Mouse (Mus musculus): Measurements from ENCODE around the gene Wdr27.

DNA sequence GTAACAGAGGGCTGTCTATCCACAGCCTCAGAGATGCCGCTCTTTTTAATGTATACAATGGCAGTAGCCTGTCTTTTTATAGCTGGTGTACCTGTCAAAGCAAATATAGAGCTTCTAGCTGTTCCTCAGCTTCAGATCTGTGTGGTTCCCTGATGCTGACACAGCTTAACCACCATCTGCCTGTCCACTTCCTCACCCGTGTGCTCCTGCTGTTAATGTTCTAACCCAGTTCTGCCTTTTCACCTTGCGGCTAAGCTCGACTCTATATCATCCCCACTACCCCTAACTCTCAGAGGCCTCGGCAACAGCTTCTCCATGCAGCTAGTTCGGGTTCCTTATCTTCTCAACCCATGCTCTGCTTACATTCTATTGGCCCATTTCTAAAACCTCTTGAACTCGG lies 12.3 kb downstream of the Wdr27 start:
- TF ChIP-seq ZC3H11A (IDR thresholded peaks at IDR 0.05; ENCODE audit: borderline replicate concordance, low read depth, low read length) (no peak), HCFC1 (IDR thresholded peaks at IDR 0.05; ENCODE audit: borderline replicate concordance, insufficient read depth, low read length) (no peak), ZNF384 (IDR thresholded peaks at IDR 0.05; ENCODE audit: low read depth, low read length) (no peak)

All from ES-E14 (cell line).